Mouse (Mus musculus): ENCODE measurements around the gene Zbtb18. TPM values are rescaled to one million over a fixed set of nuclear protein-coding genes. Genes with fewer than 3 reads are reported as not detected.
A peak's percentile ranks its signal among the peaks of the same experiment; 100 is the strongest.
"Not testable (repeated sequence)": the region's sequence is repeated elsewhere in the genome, so short reads cannot be mapped to it uniquely, and the experiment has no call there.

Zbtb18 gene
- polyA plus RNA-seq, 1 experiment from 2014 or later: 3.4 TPM

GRCm38 (mm10) chr1:177444483-177444810 lies 2.3 kb downstream of the Zbtb18 start:
- H3K9ac ChIP-seq (ENCODE audit: low read depth, low read length): no peak overlapping the region
- H3K27me3 ChIP-seq (ENCODE audit: control insufficient read depth, insufficient read depth, low read length): no peaks in the 10 kb centered on the region
- 42% methylated on average over 3 of the region's 3 CpGs for WGBS
- H3K27ac ChIP-seq (ENCODE audit: low read depth, low read length): no peak overlapping the region
- ATAC-seq (ENCODE audit: low FRiP score, low TSS enrichment): no peak
- no peaks in the 10 kb centered on the region for H3K9me3 ChIP-seq (ENCODE audit: control insufficient read depth, low read length)
- H3K4me1 ChIP-seq (ENCODE audit: control insufficient read depth, insufficient read depth, low read length): peaks cover 20% of the 10 kb centered on the region; the same call in 1 of the 2 replicates
- H3K36me3 ChIP-seq (ENCODE audit: control insufficient read depth, insufficient read depth, low read length): peaks cover 17% of the 10 kb centered on the region
- H3K4me2 ChIP-seq (replicated peaks; ENCODE audit: low read depth, low read length): peak overlapping the region; percentile 89; the same call in 1 of the 2 replicates
- H3K4me3 ChIP-seq (ENCODE audit: low read length): peak overlapping the region; percentile 54; the same call in 1 of the 2 replicates

GRCm38 (mm10) chr1:177444941-177445340 lies 2.8 kb downstream of the Zbtb18 start:
- ATAC-seq (ENCODE audit: low FRiP score, low TSS enrichment): no peak
- Histone ChIP-seq H3K9me3 (ENCODE audit: control insufficient read depth, low read length) (no peaks in the 10 kb centered on the region), H3K4me2 (replicated peaks; ENCODE audit: low read depth, low read length) (no peak overlapping the region), H3K36me3 (ENCODE audit: control insufficient read depth, insufficient read depth, low read length) (peaks cover 17% of the 10 kb centered on the region), H3K4me3 (ENCODE audit: low read length) (no peak overlapping the region), H3K9ac (ENCODE audit: low read depth, low read length) (no peak overlapping the region), H3K27ac (ENCODE audit: low read depth, low read length) (no peak overlapping the region), H3K4me1 (ENCODE audit: control insufficient read depth, insufficient read depth, low read length) (peaks cover 20% of the 10 kb centered on the region; the same call in 1 of the 2 replicates), H3K27me3 (ENCODE audit: control insufficient read depth, insufficient read depth, low read length) (no peaks in the 10 kb centered on the region)
- 63% methylated on average over 5 of the region's 5 CpGs for WGBS

DNA sequence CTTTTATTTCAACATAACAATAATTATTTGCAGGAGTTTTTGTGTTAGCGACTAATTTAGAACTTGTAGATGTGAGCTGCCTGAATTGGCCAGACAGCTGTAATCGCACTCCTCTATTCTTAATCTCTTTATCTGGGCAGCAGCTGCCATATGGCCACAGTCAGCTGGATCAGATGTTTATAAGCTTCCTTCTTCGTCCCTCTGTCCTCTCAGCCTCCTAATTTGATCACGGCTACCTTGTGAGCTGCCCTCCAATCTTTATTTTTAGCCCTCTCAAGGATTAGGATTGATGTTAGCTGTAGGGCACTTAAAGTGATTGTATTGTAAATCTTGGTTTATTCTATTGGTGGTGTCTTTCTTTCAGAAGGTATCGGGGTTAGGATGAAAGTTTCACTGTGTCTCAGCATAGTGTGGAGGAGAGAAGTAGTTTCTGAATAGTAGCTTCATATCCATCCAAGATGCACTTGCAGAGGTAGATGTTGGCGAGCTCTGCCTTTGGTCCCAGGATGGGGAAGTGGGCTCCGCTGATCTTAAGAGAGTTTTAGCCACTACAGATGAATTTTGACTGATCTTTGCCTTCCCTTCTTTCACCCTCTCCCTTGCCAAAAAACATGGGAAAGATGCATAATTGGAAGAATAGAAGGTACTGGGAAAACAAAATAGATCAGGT lies 3.4 kb downstream of the Zbtb18 start:
- Histone ChIP-seq H3K9me3 (ENCODE audit: control insufficient read depth, low read length) (no peaks in the 10 kb centered on the region), H3K9ac (ENCODE audit: low read depth, low read length) (no peak overlapping the region), H3K4me1 (ENCODE audit: control insufficient read depth, insufficient read depth, low read length) (peaks cover 20% of the 10 kb centered on the region; the same call in 1 of the 2 replicates), H3K27me3 (ENCODE audit: control insufficient read depth, insufficient read depth, low read length) (no peaks in the 10 kb centered on the region), H3K36me3 (ENCODE audit: control insufficient read depth, insufficient read depth, low read length) (peaks cover 17% of the 10 kb centered on the region), H3K4me2 (replicated peaks; ENCODE audit: low read depth, low read length) (no peak overlapping the region), H3K4me3 (ENCODE audit: low read length) (no peak overlapping the region), H3K27ac (ENCODE audit: low read depth, low read length) (no peak overlapping the region)
- ATAC-seq (ENCODE audit: low FRiP score, low TSS enrichment): no peak
- 55% methylated on average over 7 of the region's 7 CpGs for WGBS

DNA sequence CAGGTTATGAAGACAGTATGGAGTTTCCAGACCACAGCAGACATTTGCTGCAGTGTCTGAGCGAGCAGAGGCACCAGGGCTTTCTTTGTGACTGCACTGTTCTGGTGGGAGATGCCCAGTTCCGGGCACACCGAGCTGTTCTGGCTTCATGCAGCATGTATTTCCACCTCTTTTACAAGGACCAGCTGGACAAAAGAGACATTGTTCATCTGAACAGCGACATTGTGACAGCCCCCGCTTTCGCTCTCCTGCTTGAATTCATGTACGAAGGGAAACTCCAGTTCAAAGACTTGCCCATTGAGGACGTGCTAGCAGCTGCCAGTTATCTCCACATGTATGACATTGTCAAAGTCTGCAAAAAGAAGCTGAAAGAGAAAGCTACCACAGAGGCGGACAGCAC lies 4.9 kb downstream of the Zbtb18 start:
- H3K4me2 ChIP-seq (replicated peaks; ENCODE audit: low read depth, low read length): no peak overlapping the region
- H3K9me3 ChIP-seq (ENCODE audit: control insufficient read depth, low read length): no peaks in the 10 kb centered on the region
- no peak for ATAC-seq (ENCODE audit: low FRiP score, low TSS enrichment)
- no peak overlapping the region for H3K27ac ChIP-seq (ENCODE audit: low read depth, low read length)
- no peaks in the 10 kb centered on the region for H3K27me3 ChIP-seq (ENCODE audit: control insufficient read depth, insufficient read depth, low read length)
- H3K9ac ChIP-seq (ENCODE audit: low read depth, low read length): no peak overlapping the region
- 63% methylated on average over 9 of the region's 9 CpGs for WGBS
- no peak overlapping the region for H3K4me3 ChIP-seq (ENCODE audit: low read length)
- H3K4me1 ChIP-seq (ENCODE audit: control insufficient read depth, insufficient read depth, low read length): peaks cover 20% of the 10 kb centered on the region; the same call in 1 of the 2 replicates
- H3K36me3 ChIP-seq (ENCODE audit: control insufficient read depth, insufficient read depth, low read length): peaks cover 17% of the 10 kb centered on the region

DNA sequence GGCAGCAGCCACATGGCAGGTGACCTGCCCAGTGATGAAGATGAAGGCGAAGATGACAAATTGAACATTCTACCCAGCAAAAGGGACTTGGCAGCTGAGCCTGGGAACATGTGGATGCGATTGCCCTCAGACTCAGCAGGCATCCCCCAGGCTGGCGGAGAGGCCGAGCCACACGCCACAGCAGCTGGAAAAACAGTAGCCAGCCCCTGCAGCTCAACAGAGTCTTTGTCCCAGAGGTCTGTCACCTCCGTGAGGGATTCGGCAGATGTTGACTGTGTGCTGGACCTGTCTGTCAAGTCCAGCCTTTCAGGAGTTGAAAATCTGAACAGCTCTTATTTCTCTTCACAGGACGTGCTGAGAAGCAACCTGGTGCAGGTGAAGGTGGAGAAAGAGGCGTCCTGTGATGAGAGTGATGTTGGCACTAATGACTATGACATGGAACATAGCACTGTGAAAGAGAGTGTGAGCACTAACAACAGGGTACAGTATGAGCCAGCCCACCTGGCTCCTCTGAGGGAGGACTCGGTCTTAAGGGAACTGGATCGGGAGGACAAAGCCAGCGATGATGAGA lies 5.5 kb downstream of the Zbtb18 start:
- Histone ChIP-seq H3K4me3 (ENCODE audit: low read length) (no peak overlapping the region), H3K27me3 (ENCODE audit: control insufficient read depth, insufficient read depth, low read length) (no peaks in the 10 kb centered on the region), H3K4me1 (ENCODE audit: control insufficient read depth, insufficient read depth, low read length) (peaks cover 20% of the 10 kb centered on the region; the same call in 1 of the 2 replicates), H3K9me3 (ENCODE audit: control insufficient read depth, low read length) (no peaks in the 10 kb centered on the region), H3K4me2 (replicated peaks; ENCODE audit: low read depth, low read length) (no peak overlapping the region), H3K9ac (ENCODE audit: low read depth, low read length) (no peak overlapping the region), H3K36me3 (ENCODE audit: control insufficient read depth, insufficient read depth, low read length) (peaks cover 17% of the 10 kb centered on the region), H3K27ac (ENCODE audit: low read depth, low read length) (no peak overlapping the region)
- 68% methylated on average over 12 of the region's 12 CpGs for WGBS
- no peak for ATAC-seq (ENCODE audit: low FRiP score, low TSS enrichment)

- Histone ChIP-seq H3K4me1 (ENCODE audit: control insufficient read depth, insufficient read depth, low read length) (peaks cover 20% of the 10 kb centered on the region; the same call in 1 of the 2 replicates), H3K4me2 (replicated peaks; ENCODE audit: low read depth, low read length) (no peak overlapping the region), H3K4me3 (ENCODE audit: low read length) (no peak overlapping the region), H3K9ac (ENCODE audit: low read depth, low read length) (no peak overlapping the region), H3K36me3 (ENCODE audit: control insufficient read depth, insufficient read depth, low read length) (peaks cover 17% of the 10 kb centered on the region), H3K27me3 (ENCODE audit: control insufficient read depth, insufficient read depth, low read length) (no peaks in the 10 kb centered on the region), H3K27ac (ENCODE audit: low read depth, low read length) (no peak overlapping the region), H3K9me3 (ENCODE audit: control insufficient read depth, low read length) (no peaks in the 10 kb centered on the region)
- ATAC-seq (ENCODE audit: low FRiP score, low TSS enrichment): no peak
- 95% methylated on average over 25 of the region's 25 CpGs for WGBS
Measured at GRCm38 (mm10) chr1:177448121-177448561, 6.0 kb downstream of the Zbtb18 start.

GRCm38 (mm10) chr1:177448921-177449320 lies 6.8 kb downstream of the Zbtb18 start:
- Histone ChIP-seq H3K4me3 (ENCODE audit: low read length) (no peak overlapping the region), H3K4me1 (ENCODE audit: control insufficient read depth, insufficient read depth, low read length) (peaks cover 20% of the 10 kb centered on the region; the same call in 1 of the 2 replicates), H3K27ac (ENCODE audit: low read depth, low read length) (no peak overlapping the region), H3K36me3 (ENCODE audit: control insufficient read depth, insufficient read depth, low read length) (peaks cover 17% of the 10 kb centered on the region), H3K9ac (ENCODE audit: low read depth, low read length) (no peak overlapping the region), H3K4me2 (replicated peaks; ENCODE audit: low read depth, low read length) (no peak overlapping the region), H3K9me3 (ENCODE audit: control insufficient read depth, low read length) (no peaks in the 10 kb centered on the region), H3K27me3 (ENCODE audit: control insufficient read depth, insufficient read depth, low read length) (no peaks in the 10 kb centered on the region)
- WGBS: 78% methylated on average over 2 of the region's 2 CpGs
- no peak for ATAC-seq (ENCODE audit: low FRiP score, low TSS enrichment)

GRCm38 (mm10) chr1:177449857-177450256 lies 7.7 kb downstream of the Zbtb18 start:
- H3K4me1 ChIP-seq (ENCODE audit: control insufficient read depth, insufficient read depth, low read length): peaks cover 12% of the 10 kb centered on the region; the same call in 1 of the 2 replicates
- not testable (repeated sequence) for H3K9me3 ChIP-seq (ENCODE audit: control insufficient read depth, low read length); H3K27ac ChIP-seq (ENCODE audit: low read depth, low read length); H3K4me3 ChIP-seq (ENCODE audit: low read length); ATAC-seq (ENCODE audit: low FRiP score, low TSS enrichment); H3K27me3 ChIP-seq (ENCODE audit: control insufficient read depth, insufficient read depth, low read length); H3K4me2 ChIP-seq (replicated peaks; ENCODE audit: low read depth, low read length); H3K9ac ChIP-seq (ENCODE audit: low read depth, low read length)
- 81% methylated on average over 7 of the region's 7 CpGs for WGBS
- peaks cover 17% of the 10 kb centered on the region for H3K36me3 ChIP-seq (ENCODE audit: control insufficient read depth, insufficient read depth, low read length)

DNA sequence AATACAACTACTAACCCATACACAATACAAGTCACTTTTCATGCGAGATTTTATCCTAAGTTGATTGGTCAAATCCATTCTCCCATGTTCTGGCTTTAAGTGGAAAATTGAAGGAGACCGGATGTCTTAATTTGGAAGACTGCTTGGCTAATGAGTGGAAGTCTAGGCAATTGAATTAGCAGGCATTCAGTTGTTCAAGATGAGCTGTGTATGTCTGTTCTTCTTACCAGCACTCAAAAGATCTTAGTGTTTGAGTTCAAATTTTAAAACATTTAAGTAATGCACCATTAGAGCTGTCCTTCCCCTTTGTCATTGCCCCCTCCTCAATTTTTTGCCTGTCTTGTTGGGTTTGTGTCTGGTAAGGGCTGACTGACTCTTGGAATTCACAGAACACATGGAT lies 8.9 kb downstream of the Zbtb18 start:
- H3K27me3 ChIP-seq (ENCODE audit: control insufficient read depth, insufficient read depth, low read length): no peaks in the 10 kb centered on the region
- no peaks in the 10 kb centered on the region for H3K9me3 ChIP-seq (ENCODE audit: control insufficient read depth, low read length)
- peaks cover 6% of the 10 kb centered on the region; the same call in 1 of the 2 replicates for H3K4me1 ChIP-seq (ENCODE audit: control insufficient read depth, insufficient read depth, low read length)
- no peak for ATAC-seq (ENCODE audit: low FRiP score, low TSS enrichment)
- H3K4me3 ChIP-seq (ENCODE audit: low read length): no peak overlapping the region
- no peak overlapping the region for H3K9ac ChIP-seq (ENCODE audit: low read depth, low read length)
- peaks cover 17% of the 10 kb centered on the region for H3K36me3 ChIP-seq (ENCODE audit: control insufficient read depth, insufficient read depth, low read length)
- H3K27ac ChIP-seq (ENCODE audit: low read depth, low read length): no peak overlapping the region
- no peak overlapping the region for H3K4me2 ChIP-seq (replicated peaks; ENCODE audit: low read depth, low read length)
- 84% methylated on average over 2 of the region's 2 CpGs for WGBS
